Mouse (Mus musculus) intestine, embryonic 15.5 days (tissue): ENCODE measurements at regions not wholly inside any gene's neighbourhood (a gene's known extent, or its start where the extent isn't known, plus 50 kb on each side); places are given as distances from the start of the nearest gene placed in this dataset.

Source experiments
- ATAC-seq: fragments of 200-750 bp; cut with Nextera tagmentation; 2 replicates; pipeline ENCODE4 v1.8.0; 2017; ENCODE audit warnings: moderate TSS enrichment, moderate library complexity
- H3K27ac ChIP-seq: fragments of 300-500 bp; sonication (generic); 2 replicates; pipeline ENCODE4 v1.5.1; 2015; ENCODE audit warnings: mild to moderate bottlenecking, inconsistent platforms
- H3K27me3 ChIP-seq: fragments of 300-500 bp; sonication (generic); replicated peaks from 2 replicates; pipeline ENCODE4 v1.6.1; 2015; ENCODE audit warnings: inconsistent platforms
- H3K36me3 ChIP-seq: fragments of 300-500 bp; sonication (generic); 2 replicates; pipeline ENCODE4 v1.6.1; 2015; ENCODE audit warnings: inconsistent platforms
- H3K4me1 ChIP-seq: fragments of 300-500 bp; sonication (generic); replicated peaks from 2 replicates; pipeline ENCODE4 v1.6.1; 2015; ENCODE audit warnings: inconsistent platforms
- H3K4me2 ChIP-seq: fragments of 300-500 bp; sonication (generic); replicated peaks from 2 replicates; pipeline ENCODE4 v1.6.1; 2015; ENCODE audit warnings: mild to moderate bottlenecking, inconsistent platforms
- H3K4me3 ChIP-seq: fragments of 300-500 bp; sonication (generic); replicated peaks from 2 replicates; pipeline ENCODE4 v1.5.1; 2015; ENCODE audit warnings: inconsistent platforms
- H3K9ac ChIP-seq: fragments of 300-500 bp; sonication (generic); 2 replicates; pipeline ENCODE4 v1.6.1; 2015; ENCODE audit warnings: inconsistent platforms
- H3K9me3 ChIP-seq: fragments of 300-500 bp; sonication (generic); 2 replicates; pipeline ENCODE4 v1.6.1; 2016; ENCODE audit warnings: inconsistent platforms
- WGBS: fragments of 180-500 bp; shearing (Covaris S2); methylation state at CpG from one replicate; pipeline ENCODE4 v1.1.7; 2015; 5-methylcytosine and 5-hydroxymethylcytosine counted together

DNA sequence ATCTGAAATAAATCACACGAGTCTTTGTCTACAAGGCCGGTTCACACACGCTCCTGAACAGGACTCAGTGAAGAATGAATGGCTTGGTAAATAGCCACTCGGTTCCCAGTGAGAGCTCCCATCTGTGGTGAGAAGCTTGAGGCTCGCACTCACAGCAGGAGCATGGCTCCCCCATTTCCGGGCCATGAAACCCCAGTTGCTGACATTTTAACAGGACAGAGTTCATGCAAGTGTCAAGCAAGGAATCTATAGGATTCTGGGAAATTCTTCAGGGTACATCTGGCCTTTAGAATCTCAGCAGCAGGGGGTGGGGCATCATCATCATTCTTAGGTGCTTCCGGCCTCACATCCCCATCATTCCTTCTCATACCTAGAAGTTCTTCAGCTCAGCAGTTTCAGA, 371.8 kb downstream of the Adam3 start:
- H3K9me3 ChIP-seq = no peaks in the 10 kb centered on the region
- H3K36me3 ChIP-seq = no peaks in the 10 kb centered on the region
- 74% methylated on average over 7 of the region's 7 CpGs for WGBS
- H3K9ac ChIP-seq = no peak overlapping the region
- no peaks in the 10 kb centered on the region; the same call in 1 of the 2 replicates for H3K4me1 ChIP-seq
- no peaks in the 10 kb centered on the region for H3K27me3 ChIP-seq
- no peak for ATAC-seq
- no peak overlapping the region for H3K27ac ChIP-seq
- H3K4me3 ChIP-seq = no peak overlapping the region
- H3K4me2 ChIP-seq = no peak overlapping the region

DNA sequence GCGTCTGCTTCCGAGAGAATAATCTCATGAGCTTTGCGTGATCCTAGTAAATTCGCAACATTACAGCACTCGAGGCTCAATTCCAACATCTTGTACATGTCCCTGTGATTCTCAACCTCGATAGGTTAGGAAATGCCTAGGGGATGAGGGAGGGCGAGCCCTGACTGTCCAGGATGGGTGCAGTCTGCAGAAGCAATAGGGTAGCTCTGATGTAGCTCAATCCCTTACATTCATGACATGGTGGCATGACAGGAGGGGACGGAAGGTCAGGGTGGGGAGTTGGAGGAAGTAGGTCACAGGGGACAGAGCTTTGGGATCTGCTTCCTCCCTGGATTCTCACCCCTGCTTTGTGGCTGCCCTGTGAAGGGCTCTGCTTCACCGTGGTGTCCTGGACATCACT, 373.3 kb downstream of the Adam3 start:
- Histone ChIP-seq H3K27me3 (no peaks in the 10 kb centered on the region), H3K4me2 (peak overlapping the region; percentile 56; the same call in 1 of the 2 replicates), H3K4me3 (no peak overlapping the region), H3K36me3 (no peaks in the 10 kb centered on the region), H3K27ac (no peak overlapping the region), H3K9ac (no peak overlapping the region), H3K4me1 (no peaks in the 10 kb centered on the region; the same call in 1 of the 2 replicates), H3K9me3 (no peaks in the 10 kb centered on the region)
- 39% methylated on average over 9 of the region's 9 CpGs for WGBS
- ATAC-seq = no peak

DNA sequence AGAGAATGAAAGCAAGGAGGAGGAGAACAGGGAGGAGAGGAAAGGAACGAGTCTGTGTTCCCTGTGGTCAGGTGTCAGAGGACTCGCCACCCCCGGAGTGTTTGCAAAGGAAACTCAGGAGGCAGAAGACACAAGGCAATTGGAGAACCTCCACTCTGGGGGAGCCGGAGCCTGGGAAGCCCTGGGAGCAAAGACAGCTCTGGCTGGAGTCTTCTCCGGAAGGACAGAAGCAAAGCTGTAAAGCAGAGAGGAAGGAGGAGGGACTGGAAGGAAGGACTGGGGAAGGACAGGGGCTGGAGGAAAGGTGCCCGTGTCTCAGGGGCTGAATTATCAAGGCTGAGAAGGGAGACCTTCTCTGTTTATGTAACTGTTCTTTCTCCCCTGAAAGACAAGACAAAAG, 373.9 kb downstream of the Adam3 start:
- no peak for ATAC-seq
- Histone ChIP-seq H3K4me1 (no peaks in the 10 kb centered on the region; the same call in 1 of the 2 replicates), H3K4me2 (peak overlapping the region; percentile 56), H3K9me3 (no peaks in the 10 kb centered on the region), H3K27me3 (no peaks in the 10 kb centered on the region), H3K27ac (no peak overlapping the region), H3K9ac (no peak overlapping the region), H3K4me3 (peak overlapping the region; percentile 19), H3K36me3 (no peaks in the 10 kb centered on the region)
- 7% methylated on average over 6 of the region's 6 CpGs for WGBS

GRCm38 (mm10) chr8:24346390-24347113, 379.1 kb downstream of the Adam3 start:
- 71% methylated on average over 6 of the region's 6 CpGs for WGBS
- no peaks in the 10 kb centered on the region for H3K9me3 ChIP-seq
- no peak for ATAC-seq

GRCm38 (mm10) chr8:24338694-24339093, 387.0 kb downstream of the Adam3 start:
- 91% methylated on average over 9 of the region's 9 CpGs for WGBS
- no peak for ATAC-seq
- Histone ChIP-seq H3K4me3 (no peak overlapping the region), H3K27ac (no peak overlapping the region), H3K9me3 (no peaks in the 10 kb centered on the region), H3K4me2 (no peak overlapping the region), H3K9ac (no peak overlapping the region), H3K36me3 (no peaks in the 10 kb centered on the region), H3K4me1 (no peaks in the 10 kb centered on the region), H3K27me3 (no peaks in the 10 kb centered on the region)

More at GRCm38 (mm10) chr8:24346390-24347113, 379.1 kb downstream of the Adam3 start:
- no peaks in the 10 kb centered on the region for H3K36me3 ChIP-seq
- no peak overlapping the region for H3K27ac ChIP-seq
- H3K27me3 ChIP-seq = no peaks in the 10 kb centered on the region
- H3K9ac ChIP-seq = no peak overlapping the region
- no peaks in the 10 kb centered on the region for H3K4me1 ChIP-seq
- no peak overlapping the region for H3K4me3 ChIP-seq
- H3K4me2 ChIP-seq = no peak overlapping the region

GRCm38 (mm10) chr8:24337635-24338034, 388.0 kb downstream of the Adam3 start:
- H3K27me3 ChIP-seq = no peaks in the 10 kb centered on the region
- no peak for ATAC-seq
- H3K27ac ChIP-seq = no peak overlapping the region
- no peak overlapping the region for H3K9ac ChIP-seq
- WGBS = 51% methylated on average over 6 of the region's 6 CpGs
- no peak overlapping the region for H3K4me2 ChIP-seq
- no peaks in the 10 kb centered on the region for H3K4me1 ChIP-seq
- H3K36me3 ChIP-seq = no peaks in the 10 kb centered on the region
- H3K9me3 ChIP-seq = no peaks in the 10 kb centered on the region
- no peak overlapping the region for H3K4me3 ChIP-seq

DNA sequence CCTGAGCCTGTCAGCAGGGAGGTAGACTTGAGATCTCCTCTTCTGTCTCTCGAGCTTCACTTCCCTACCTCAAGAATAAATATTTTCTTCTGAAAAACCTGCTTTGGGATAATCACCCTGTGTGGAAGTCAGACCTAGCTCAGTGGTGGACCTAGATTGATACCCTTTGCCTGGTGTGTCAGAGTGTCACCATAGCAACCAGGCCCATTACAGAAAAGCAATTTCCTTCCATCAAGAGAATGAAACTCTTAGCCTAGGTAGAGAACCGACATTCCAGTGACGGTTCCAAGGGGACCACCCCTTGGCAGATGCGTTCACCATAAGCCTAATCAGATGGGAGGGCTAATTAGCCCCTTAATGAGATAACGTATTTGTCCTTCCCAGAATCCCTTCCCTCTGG, 389.9 kb downstream of the Adam3 start:
- H3K27me3 ChIP-seq = no peaks in the 10 kb centered on the region
- H3K4me2 ChIP-seq = no peak overlapping the region
- H3K9me3 ChIP-seq = no peaks in the 10 kb centered on the region
- 53% methylated on average over 5 of the region's 5 CpGs for WGBS
- no peaks in the 10 kb centered on the region for H3K36me3 ChIP-seq
- H3K27ac ChIP-seq = no peak overlapping the region
- no peak overlapping the region for H3K9ac ChIP-seq
- H3K4me3 ChIP-seq = no peak overlapping the region
- ATAC-seq = no peak
- H3K4me1 ChIP-seq = no peaks in the 10 kb centered on the region

DNA sequence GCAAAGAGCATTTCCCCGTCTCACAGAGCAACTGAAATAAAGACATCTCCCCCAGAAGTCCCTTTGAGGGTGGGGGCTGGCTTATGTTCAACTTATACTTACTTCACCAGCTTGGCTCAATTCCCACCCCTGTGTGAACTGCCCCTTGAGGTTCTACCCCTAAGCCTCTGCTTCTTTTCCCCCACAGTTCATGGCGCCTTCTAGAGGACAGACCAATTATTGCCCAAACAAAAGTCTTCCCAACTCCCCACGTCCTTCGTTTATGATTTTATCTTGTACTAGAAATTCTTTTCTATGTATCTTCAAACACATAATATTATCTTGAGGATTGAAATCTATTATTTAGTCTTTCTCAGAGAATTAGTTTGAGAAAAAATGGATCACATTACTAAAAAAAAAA, 391.9 kb downstream of the Adam3 start:
- Histone ChIP-seq H3K4me3 (no peak overlapping the region), H3K27ac (no peak overlapping the region), H3K36me3 (no peaks in the 10 kb centered on the region), H3K9ac (no peak overlapping the region), H3K4me2 (no peak overlapping the region), H3K9me3 (no peaks in the 10 kb centered on the region), H3K4me1 (no peaks in the 10 kb centered on the region), H3K27me3 (no peaks in the 10 kb centered on the region)
- 80% methylated on average over 4 of the region's 4 CpGs for WGBS
- no peak for ATAC-seq

GRCm38 (mm10) chr8:24310893-24311292, 414.8 kb downstream of the Adam3 start:
- no peaks in the 10 kb centered on the region for H3K36me3 ChIP-seq
- no peaks in the 10 kb centered on the region for H3K4me1 ChIP-seq
- H3K9me3 ChIP-seq = no peaks in the 10 kb centered on the region
- no peaks in the 10 kb centered on the region for H3K27me3 ChIP-seq
- H3K4me3 ChIP-seq = no peak overlapping the region
- no peak overlapping the region for H3K27ac ChIP-seq
- WGBS = 77% methylated on average over 4 of the region's 4 CpGs
- H3K4me2 ChIP-seq = no peak overlapping the region
- H3K9ac ChIP-seq = no peak overlapping the region
- ATAC-seq = no peak

- Histone ChIP-seq H3K4me3 (no peak overlapping the region), H3K27ac (no peak overlapping the region), H3K4me1 (no peaks in the 10 kb centered on the region), H3K9me3 (no peaks in the 10 kb centered on the region), H3K27me3 (no peaks in the 10 kb centered on the region), H3K36me3 (no peaks in the 10 kb centered on the region), H3K9ac (no peak overlapping the region), H3K4me2 (no peak overlapping the region)
- ATAC-seq = peak; percentile 59; the same call in 1 of the 2 replicates
- WGBS = 44% methylated on average over 1 of the region's 1 CpGs
Measured at GRCm38 (mm10) chr8:24294565-24294964, 431.1 kb downstream of the Adam3 start.

- Histone ChIP-seq H3K4me2 (no peak overlapping the region), H3K4me3 (no peak overlapping the region), H3K27me3 (no peaks in the 10 kb centered on the region), H3K27ac (no peak overlapping the region), H3K9ac (no peak overlapping the region), H3K36me3 (no peaks in the 10 kb centered on the region), H3K9me3 (no peaks in the 10 kb centered on the region), H3K4me1 (no peaks in the 10 kb centered on the region)
- 78% methylated on average over 6 of the region's 6 CpGs for WGBS
- ATAC-seq = no peak
Measured at GRCm38 (mm10) chr8:24287861-24288260, 437.8 kb downstream of the Adam3 start.

DNA sequence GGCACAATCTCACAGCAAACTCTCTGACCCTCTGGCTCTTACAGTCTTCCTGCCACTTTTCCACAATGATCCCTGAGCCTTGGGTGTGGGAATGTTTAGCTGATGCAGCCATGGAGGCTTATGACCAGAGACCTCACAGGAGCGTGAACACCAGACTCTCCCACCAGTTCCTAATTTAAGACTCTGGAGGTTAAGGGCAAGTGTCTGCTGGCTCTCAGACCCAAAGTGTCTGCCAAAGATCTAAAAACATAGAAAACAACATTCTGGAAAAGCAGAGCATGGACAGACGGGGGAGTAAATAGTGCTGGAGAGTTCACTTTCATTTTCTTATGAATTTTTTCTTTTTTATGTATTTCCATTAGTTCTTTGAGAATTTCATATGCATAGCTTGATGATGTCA, 440.7 kb downstream of the Adam3 start:
- H3K4me2 ChIP-seq = no peak overlapping the region
- H3K9me3 ChIP-seq = no peaks in the 10 kb centered on the region
- no peak overlapping the region for H3K9ac ChIP-seq
- H3K4me1 ChIP-seq = no peaks in the 10 kb centered on the region
- 56% methylated on average over 2 of the region's 2 CpGs for WGBS
- ATAC-seq = no peak
- no peaks in the 10 kb centered on the region for H3K27me3 ChIP-seq
- H3K27ac ChIP-seq = no peak overlapping the region
- H3K4me3 ChIP-seq = no peak overlapping the region
- H3K36me3 ChIP-seq = no peaks in the 10 kb centered on the region

DNA sequence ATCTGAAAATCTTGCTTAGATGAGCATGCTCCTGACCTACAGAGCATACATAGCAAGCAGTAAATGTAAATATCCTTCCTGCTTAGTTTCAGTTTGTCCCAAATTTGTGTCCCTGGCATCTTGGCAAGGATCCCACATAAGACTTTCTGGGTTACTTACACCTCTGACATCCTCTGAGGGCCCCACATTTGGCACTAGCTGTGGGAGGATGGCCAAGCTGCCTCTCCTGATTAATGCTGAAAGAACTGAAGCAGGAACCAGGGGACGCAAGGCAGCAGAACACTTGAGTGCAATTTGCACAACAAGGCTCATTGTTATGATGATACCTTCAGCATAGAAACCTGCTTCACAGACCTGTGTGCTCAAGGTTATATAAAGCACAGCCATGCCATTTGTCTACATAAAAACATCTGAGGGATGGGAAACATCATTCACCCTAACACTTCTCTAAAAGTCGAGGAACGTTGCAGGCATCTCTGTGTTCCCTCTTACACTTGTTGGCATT, 441.7 kb downstream of the Adam3 start:
- Histone ChIP-seq H3K27me3 (no peaks in the 10 kb centered on the region), H3K27ac (no peak overlapping the region), H3K4me1 (no peaks in the 10 kb centered on the region), H3K36me3 (no peaks in the 10 kb centered on the region), H3K4me3 (no peak overlapping the region), H3K9me3 (no peaks in the 10 kb centered on the region), H3K9ac (no peak overlapping the region), H3K4me2 (no peak overlapping the region)
- 55% methylated on average over 3 of the region's 3 CpGs for WGBS
- ATAC-seq = no peak
